Mouse (Mus musculus): ENCODE results near the gene Hsd17b11.

- TF ChIP-seq CTCF (conservative IDR thresholded peaks at IDR 0.05; ENCODE audit: low read length) (no peak), POU5F1 (IDR thresholded peaks at IDR 0.05; ENCODE audit: borderline replicate concordance, low read length) (no peak), NANOG (IDR thresholded peaks at IDR 0.05; ENCODE audit: borderline replicate concordance, low read length) (no peak)
Measured at GRCm38 (mm10) chr5:104062773-104063551, 41.2 kb upstream of the Hsd17b11 start.

Data from E14TG2a.4 (cell line).